Mouse (Mus musculus) intestine, postnatal 0 days (tissue): ENCODE measurements around the gene Trmt2a. TPM values are rescaled to one million over a fixed set of nuclear protein-coding genes. Genes with fewer than 3 reads are reported as not detected.

Experiments used
- ATAC-seq: fragments of 200-750 bp; cut with Nextera tagmentation; 2 replicates; pipeline ENCODE4 v1.8.0; 2017; ENCODE audit warnings: mild to moderate bottlenecking, moderate TSS enrichment, moderate library complexity
- H3K27ac ChIP-seq: fragments of 300-500 bp; sonication (generic); 2 replicates; pipeline ENCODE4 v1.5.1; 2014; ENCODE audit warnings: mild to moderate bottlenecking, low read depth, low read length, moderate library complexity
- H3K27me3 ChIP-seq: fragments of 300-500 bp; sonication (generic); replicated peaks from 2 replicates; pipeline ENCODE4 v1.6.1; 2014; ENCODE audit warnings: low read length, mixed read lengths; ENCODE audit not compliant: control insufficient read depth, insufficient read depth
- H3K36me3 ChIP-seq: fragments of 300-500 bp; sonication (generic); 2 replicates; pipeline ENCODE4 v1.6.1; 2014; ENCODE audit warnings: mild to moderate bottlenecking, moderate library complexity; ENCODE audit not compliant: control insufficient read depth, insufficient read depth
- H3K4me1 ChIP-seq: fragments of 300-500 bp; sonication (generic); replicated peaks from 2 replicates; pipeline ENCODE4 v1.6.1; 2014; ENCODE audit warnings: antibody characterized with exemption, low read length, mixed read lengths; ENCODE audit not compliant: control insufficient read depth, insufficient read depth
- H3K4me2 ChIP-seq: fragments of 300-500 bp; sonication (generic); replicated peaks from 2 replicates; pipeline ENCODE4 v1.6.1; 2014; ENCODE audit warnings: low read depth, mild to moderate bottlenecking, moderate library complexity
- H3K4me3 ChIP-seq: fragments of 300-500 bp; sonication (generic); 2 replicates; pipeline ENCODE4 v1.5.1; 2014; ENCODE audit warnings: low read depth, low read length
- H3K9ac ChIP-seq: fragments of 300-500 bp; sonication (generic); 2 replicates; pipeline ENCODE4 v1.6.1; 2014; ENCODE audit warnings: mild to moderate bottlenecking, low read depth, low read length
- H3K9me3 ChIP-seq: fragments of 300-500 bp; sonication (generic); 2 replicates; pipeline ENCODE4 v1.6.1; 2016; ENCODE audit warnings: mixed run types; ENCODE audit not compliant: control insufficient read depth
- CTCF ChIP-seq: sonication (generic); IDR thresholded peaks from 2 replicates; pipeline ENCODE4 v1.5.1; 2016; ENCODE audit warnings: low read depth, mild to moderate bottlenecking, control low read depth, antibody characterized with exemption, moderate library complexity
- WGBS: fragments of 180-500 bp; shearing (Covaris S2); extraction: QIAGEN DNeasy Blood & Tissue Kit; methylation state at CpG from one replicate; pipeline ENCODE4 v1.1.7; 2014; 5-methylcytosine and 5-hydroxymethylcytosine counted together
- polyA plus RNA-seq: library from polyadenylated mRNA; unstranded; fragments of >200 nt; fragmentation: Nextera tagmentation; extraction: Ambion mirVana; gene quantifications from 2 replicates; pipeline ENCODE4 v1.2.1, GENCODE M21; 2015

Trmt2a gene
- polyA plus RNA-seq, 1 experiment from 2014 or later, result 26.1 TPM

DNA sequence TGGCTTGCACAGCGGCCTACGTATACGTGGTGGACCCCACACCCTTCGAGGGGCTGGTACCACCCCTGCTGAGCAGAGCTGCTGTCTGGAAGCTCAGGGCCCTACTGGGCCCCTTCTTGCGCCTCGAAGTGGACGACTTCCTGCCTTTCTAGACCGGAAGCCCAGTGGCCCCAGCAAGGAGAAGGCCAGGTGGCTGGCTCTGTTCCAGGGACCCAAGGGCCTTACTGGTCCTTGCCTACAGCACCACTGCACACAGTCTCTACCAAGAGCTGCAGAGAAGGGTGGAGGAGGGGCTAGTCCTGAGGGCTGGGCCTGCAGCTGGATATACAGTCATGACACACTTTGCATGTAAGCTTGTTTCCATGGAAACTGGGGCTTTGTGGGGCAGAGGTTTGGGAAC lies 28.5 kb upstream of the Trmt2a start:
- H3K9me3 ChIP-seq, result no peaks in the 10 kb centered on the region
- no peaks in the 10 kb centered on the region for H3K27me3 ChIP-seq
- H3K4me3 ChIP-seq, result no peak overlapping the region
- no peak overlapping the region for H3K27ac ChIP-seq
- H3K4me1 ChIP-seq, result no peaks in the 10 kb centered on the region
- peak; percentile 62 for ATAC-seq
- H3K9ac ChIP-seq, result no peak overlapping the region
- WGBS, result 27% methylated on average over 8 of the region's 8 CpGs
- H3K4me2 ChIP-seq, result 0 out of 2 replicates have a peak overlapping the region, but pooled peaks have one; percentile 13
- no peak for TF ChIP-seq CTCF
- H3K36me3 ChIP-seq, result peaks cover 21% of the 10 kb centered on the region; the same call in 1 of the 2 replicates

DNA sequence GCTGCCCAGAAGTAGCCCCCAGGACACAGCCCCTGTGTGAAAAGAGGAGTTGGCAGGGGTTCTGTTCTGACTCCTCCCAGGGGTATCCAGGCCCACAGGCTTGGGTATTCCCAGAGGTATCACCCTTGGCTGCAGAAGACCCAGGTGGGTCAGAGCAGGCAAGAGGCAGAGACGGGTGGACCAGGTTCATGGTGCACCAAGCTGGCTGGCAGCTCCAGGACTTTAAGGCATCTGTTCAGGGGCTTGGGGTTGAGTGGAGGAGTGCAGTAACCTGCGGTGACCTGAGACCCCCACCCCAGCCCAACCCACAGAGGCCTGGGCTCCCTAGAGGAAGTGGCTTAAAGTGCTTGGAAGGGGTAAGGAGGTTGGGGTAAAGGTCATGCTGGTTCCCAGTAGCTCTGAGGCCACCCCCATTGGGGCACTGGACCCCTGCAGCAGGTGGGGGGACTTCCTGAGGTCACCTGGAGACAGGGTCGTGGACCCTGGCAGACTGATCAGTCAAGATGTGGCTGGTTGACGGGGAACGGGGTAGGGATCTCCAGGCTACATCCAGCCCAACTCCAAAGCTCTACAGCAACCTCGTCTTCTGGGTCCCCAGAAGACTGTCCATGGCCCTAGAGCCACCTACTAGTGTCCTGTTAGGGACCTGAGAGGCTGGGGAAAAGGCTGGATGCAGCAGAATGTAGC lies 27.5 kb upstream of the Trmt2a start:
- H3K27me3 ChIP-seq, result no peaks in the 10 kb centered on the region

DNA sequence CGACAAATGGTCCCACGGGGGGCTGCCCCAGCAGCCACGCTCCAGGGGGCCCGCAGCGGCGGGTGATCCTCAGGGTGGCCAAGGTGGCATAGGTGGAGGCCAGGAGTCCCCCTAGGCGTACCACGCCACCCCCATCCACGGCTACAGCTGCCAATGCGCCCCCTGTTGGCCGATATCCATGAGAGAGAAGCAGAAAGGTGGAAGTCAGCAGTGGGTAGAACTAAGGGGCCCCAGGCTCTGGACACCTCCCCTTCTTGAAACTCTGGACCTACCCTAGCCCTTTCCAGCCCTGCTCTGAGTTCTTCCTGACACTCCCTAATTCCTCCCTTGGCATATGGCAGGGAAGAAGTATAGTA lies 27.0 kb upstream of the Trmt2a start:
- H3K9me3 ChIP-seq, result no peaks in the 10 kb centered on the region
- WGBS, result 80% methylated on average over 11 of the region's 11 CpGs
- H3K4me3 ChIP-seq, result no peak overlapping the region
- H3K36me3 ChIP-seq, result peaks cover 34% of the 10 kb centered on the region
- H3K4me2 ChIP-seq, result no peak overlapping the region
- H3K4me1 ChIP-seq, result no peaks in the 10 kb centered on the region
- no peaks in the 10 kb centered on the region for H3K27me3 ChIP-seq
- H3K9ac ChIP-seq, result no peak overlapping the region
- no peak overlapping the region for H3K27ac ChIP-seq
- peak; percentile 52 for TF ChIP-seq CTCF
- ATAC-seq, result no peak

More for the DNA sequence above, 27.5 kb upstream of the Trmt2a start:
- no peaks in the 10 kb centered on the region for H3K4me1 ChIP-seq
- H3K9ac ChIP-seq, result no peak overlapping the region
- no peak for TF ChIP-seq CTCF
- WGBS, result 88% methylated on average over 6 of the region's 6 CpGs
- no peak overlapping the region for H3K27ac ChIP-seq
- H3K4me3 ChIP-seq, result no peak overlapping the region
- no peak for ATAC-seq
- H3K36me3 ChIP-seq, result peaks cover 29% of the 10 kb centered on the region; the same call in 1 of the 2 replicates
- no peaks in the 10 kb centered on the region for H3K9me3 ChIP-seq
- no peak overlapping the region for H3K4me2 ChIP-seq

DNA sequence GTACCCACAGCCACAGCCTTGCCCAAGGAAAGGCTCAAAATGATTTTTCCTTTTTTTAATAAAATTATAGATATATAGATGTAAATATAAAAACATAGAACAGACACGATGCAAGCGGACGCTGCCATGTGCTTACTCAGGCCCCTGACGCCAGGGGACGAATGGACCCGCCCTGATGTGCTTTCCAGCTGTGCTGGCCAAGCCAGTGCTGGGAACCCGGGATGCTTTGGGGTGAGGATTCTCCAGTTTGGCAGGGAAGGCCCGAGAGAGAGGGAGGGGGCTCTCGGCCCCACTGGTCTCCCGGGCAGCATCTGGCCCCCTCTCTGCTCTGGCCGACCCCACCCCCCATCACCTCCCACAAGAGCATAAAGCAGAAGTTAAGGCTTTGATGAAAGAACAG lies 26.3 kb upstream of the Trmt2a start:
- H3K9me3 ChIP-seq, result no peaks in the 10 kb centered on the region
- TF ChIP-seq CTCF, result no peak
- H3K9ac ChIP-seq, result no peak overlapping the region
- H3K4me2 ChIP-seq, result no peak overlapping the region
- 87% methylated on average over 11 of the region's 11 CpGs for WGBS
- H3K27ac ChIP-seq, result no peak overlapping the region
- no peaks in the 10 kb centered on the region for H3K4me1 ChIP-seq
- H3K4me3 ChIP-seq, result no peak overlapping the region
- peaks cover 38% of the 10 kb centered on the region for H3K36me3 ChIP-seq
- ATAC-seq, result no peak
- H3K27me3 ChIP-seq, result no peaks in the 10 kb centered on the region

GRCm38 (mm10) chr16:18227187-18227586 lies 21.3 kb upstream of the Trmt2a start:
- Histone ChIP-seq H3K36me3 (peaks cover 43% of the 10 kb centered on the region), H3K4me1 (no peaks in the 10 kb centered on the region), H3K27ac (no peak overlapping the region), H3K9me3 (no peaks in the 10 kb centered on the region), H3K27me3 (no peaks in the 10 kb centered on the region), H3K4me3 (no peak overlapping the region), H3K4me2 (no peak overlapping the region), H3K9ac (no peak overlapping the region)
- ATAC-seq, result no peak
- no peak for TF ChIP-seq CTCF
- 89% methylated on average over 13 of the region's 13 CpGs for WGBS

DNA sequence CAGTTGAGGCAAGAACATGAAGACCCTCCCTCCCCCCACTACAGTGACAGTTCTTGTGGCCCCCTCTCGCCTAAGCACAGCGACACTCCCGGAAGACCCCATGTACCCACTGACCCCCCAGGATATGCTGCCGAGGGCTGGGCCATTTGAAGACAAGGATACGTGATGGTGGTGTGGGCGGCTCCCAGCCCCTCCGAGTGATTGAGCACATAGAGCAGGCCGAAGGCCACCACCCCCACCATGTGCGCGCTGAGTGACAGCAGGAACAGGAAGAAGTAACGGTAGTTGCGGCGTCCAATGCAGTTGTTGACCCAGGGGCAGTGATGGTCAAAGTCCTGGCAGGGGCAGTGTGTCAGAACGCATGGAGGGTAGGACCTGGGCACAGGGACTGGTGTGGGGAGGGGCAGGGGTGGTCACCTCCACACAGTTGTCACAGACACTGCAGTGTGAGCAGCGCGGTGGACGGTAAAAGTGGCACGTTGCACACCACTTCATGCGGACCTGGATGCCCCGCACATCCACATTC lies 20.5 kb upstream of the Trmt2a start:
- no peak for TF ChIP-seq CTCF
- Histone ChIP-seq H3K4me3 (no peak overlapping the region), H3K9me3 (no peaks in the 10 kb centered on the region), H3K36me3 (peaks cover 39% of the 10 kb centered on the region), H3K9ac (no peak overlapping the region), H3K4me2 (no peak overlapping the region), H3K4me1 (no peaks in the 10 kb centered on the region), H3K27ac (no peak overlapping the region), H3K27me3 (no peaks in the 10 kb centered on the region)
- ATAC-seq, result no peak
- 93% methylated on average over 20 of the region's 20 CpGs for WGBS
